Comparison of ENCODE assay signal across 14 mouse cellular contexts in the genomic region with DNA sequence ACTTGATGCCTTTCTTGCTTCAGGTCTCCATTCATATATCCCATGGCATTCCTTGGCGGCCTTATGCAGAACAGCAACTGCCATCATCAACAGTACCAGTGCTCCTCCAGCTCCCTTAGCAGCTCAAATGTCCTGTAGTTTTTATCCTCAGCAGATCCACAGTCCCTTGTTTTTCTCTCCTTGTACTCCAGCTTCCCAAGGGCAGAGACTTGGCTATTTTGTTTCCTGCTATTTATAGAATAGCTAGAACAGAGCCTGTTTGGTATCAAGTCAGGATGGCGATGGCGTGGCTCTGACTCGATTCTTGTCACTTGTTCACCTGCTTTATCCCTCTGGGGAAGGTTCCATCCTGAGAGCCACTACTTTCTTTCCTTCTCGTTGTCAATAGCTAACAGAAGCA.
"Had no signal": no experiment of that assay in that cellular context is flagged by ENCODE, and none has a peak within 500 bp of the region (broad histone marks: within the 10 kb centered on the region; RNA-seq: fewer than 3 reads in every experiment).

No protein-coding gene starts in this region.

- H3K9ac ChIP-seq: liver, embryonic 15.5 days; neural tube, embryonic 15.5 days had no signal

- H3K4me3 ChIP-seq: limb, embryonic 10.5 days; liver, embryonic 15.5 days; myocyte; neural tube, embryonic 15.5 days had no signal

- H3K27ac ChIP-seq: limb, embryonic 10.5 days; liver, embryonic 15.5 days; neural tube, embryonic 15.5 days had no signal

- H3K27me3 ChIP-seq: liver, embryonic 15.5 days; neural tube, embryonic 15.5 days had no signal

- H3K36me3 ChIP-seq: limb, embryonic 10.5 days; liver, embryonic 15.5 days; neural tube, embryonic 15.5 days had no signal

- DNase-seq: kidney, postnatal 10 days; kidney, postnatal 4 days; lung, adult 2 months; lung, postnatal 36 days; midbrain, embryonic 14.5 days; right cerebral cortex, adult 18-20 months; right cerebral cortex, postnatal 25 days; thymus, postnatal 4 days had no signal

- H3K9me3 ChIP-seq: limb, embryonic 10.5 days; liver, embryonic 15.5 days; neural tube, embryonic 15.5 days had no signal

- ATAC-seq: lung, postnatal 0 days had no signal

- H3K4me2 ChIP-seq: liver, embryonic 11.5 days; liver, embryonic 15.5 days; neural tube, embryonic 15.5 days had no signal
